Mouse (Mus musculus): ENCODE results near the gene Sgip1.

- TF ChIP-seq CTCF (IDR thresholded peaks at IDR 0.05; ENCODE audit: low read depth) (no peak), EP300 (IDR thresholded peaks at IDR 0.05; ENCODE audit: low read depth) (no peak)
Measured at GRCm38 (mm10) chr4:102907843-102908427, 166.8 kb downstream of the Sgip1 start.

Data from heart, postnatal 0 days (tissue).